Mouse (Mus musculus) embryonic facial prominence, embryonic 12.5 days (tissue): ENCODE data around the gene Notch1. TPM values are rescaled to one million over a fixed set of nuclear protein-coding genes. Genes with fewer than 3 reads are reported as not detected.

Experiments used
- ATAC-seq: fragments of 200-750 bp; cut with Nextera tagmentation; 2 replicates; pipeline ENCODE4 v1.8.0; 2017; ENCODE audit not compliant: insufficient number of reproducible peaks, insufficient read depth, low FRiP score, low TSS enrichment
- H3K27ac ChIP-seq: fragments of 300-500 bp; sonication (generic); 2 replicates; pipeline ENCODE4 v1.5.1; 2016; ENCODE audit warnings: mild to moderate bottlenecking
- H3K27me3 ChIP-seq: fragments of 300-500 bp; sonication (generic); 2 replicates; pipeline ENCODE4 v1.6.1; 2016; ENCODE audit warnings: mild to moderate bottlenecking, moderate library complexity
- H3K36me3 ChIP-seq: fragments of 300-500 bp; sonication (generic); 2 replicates; pipeline ENCODE4 v1.6.1; 2016; ENCODE audit warnings: mild to moderate bottlenecking
- H3K4me1 ChIP-seq: fragments of 300-500 bp; sonication (generic); 2 replicates; pipeline ENCODE4 v1.6.1; 2016
- H3K4me2 ChIP-seq: fragments of 300-500 bp; sonication (generic); replicated peaks from 2 replicates; pipeline ENCODE4 v1.6.1; 2016; ENCODE audit warnings: mild to moderate bottlenecking, moderate library complexity
- H3K4me3 ChIP-seq: fragments of 300-500 bp; sonication (generic); 2 replicates; pipeline ENCODE4 v1.5.1; 2016; ENCODE audit warnings: mild to moderate bottlenecking
- H3K9ac ChIP-seq: fragments of 300-500 bp; sonication (generic); 2 replicates; pipeline ENCODE4 v1.6.1; 2016; ENCODE audit warnings: mild to moderate bottlenecking, moderate library complexity
- H3K9me3 ChIP-seq: fragments of 300-500 bp; sonication (generic); 2 replicates; pipeline ENCODE4 v1.6.1; 2016; ENCODE audit warnings: mild to moderate bottlenecking, moderate library complexity
- WGBS: fragments of 180-500 bp; shearing (Covaris S2); methylation state at CpG from one replicate; pipeline ENCODE4 v1.1.7; 2016; 5-methylcytosine and 5-hydroxymethylcytosine counted together
- polyA plus RNA-seq: library from polyadenylated mRNA; unstranded; fragments of >200 nt; fragmentation: Nextera tagmentation; extraction: Ambion mirVana; gene quantifications from 2 replicates; pipeline ENCODE4 v1.2.1, GENCODE M21; 2016

The Notch1 gene
- polyA plus RNA-seq, 1 experiment from 2014 or later, result 16.4 TPM

DNA sequence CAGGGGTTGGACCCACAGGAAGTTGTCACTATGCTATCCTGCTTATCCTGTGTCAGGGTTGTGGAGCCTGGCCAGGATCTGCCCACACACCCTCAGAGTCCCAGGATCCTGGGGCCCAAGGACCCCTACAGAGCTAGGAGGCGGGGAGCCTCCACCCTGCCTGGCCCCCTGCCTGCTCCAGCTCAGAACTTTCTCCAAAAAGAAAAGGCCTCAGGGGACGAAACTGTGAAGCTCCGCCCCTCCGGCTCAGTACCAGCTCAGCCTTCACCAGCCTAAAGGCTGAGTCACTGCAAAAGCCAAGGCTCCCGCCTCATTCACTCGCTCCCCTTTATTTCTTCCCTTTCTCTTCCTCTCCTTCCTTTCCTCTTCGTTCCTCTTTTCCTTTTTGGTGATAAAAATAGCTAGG, 9.0 kb downstream of the Notch1 start:
- peak overlapping the region; percentile 36 for H3K4me2 ChIP-seq
- H3K4me3 ChIP-seq, result no peak overlapping the region
- no peaks in the 10 kb centered on the region for H3K36me3 ChIP-seq
- peaks cover 44% of the 10 kb centered on the region for H3K4me1 ChIP-seq
- H3K27ac ChIP-seq, result peak overlapping the region; percentile 92
- H3K9ac ChIP-seq, result no peak overlapping the region
- ATAC-seq, result peak; percentile 42; the same call in 1 of the 2 replicates
- no peaks in the 10 kb centered on the region for H3K9me3 ChIP-seq
- no peaks in the 10 kb centered on the region for H3K27me3 ChIP-seq
- 6% methylated on average over 7 of the region's 7 CpGs for WGBS

DNA sequence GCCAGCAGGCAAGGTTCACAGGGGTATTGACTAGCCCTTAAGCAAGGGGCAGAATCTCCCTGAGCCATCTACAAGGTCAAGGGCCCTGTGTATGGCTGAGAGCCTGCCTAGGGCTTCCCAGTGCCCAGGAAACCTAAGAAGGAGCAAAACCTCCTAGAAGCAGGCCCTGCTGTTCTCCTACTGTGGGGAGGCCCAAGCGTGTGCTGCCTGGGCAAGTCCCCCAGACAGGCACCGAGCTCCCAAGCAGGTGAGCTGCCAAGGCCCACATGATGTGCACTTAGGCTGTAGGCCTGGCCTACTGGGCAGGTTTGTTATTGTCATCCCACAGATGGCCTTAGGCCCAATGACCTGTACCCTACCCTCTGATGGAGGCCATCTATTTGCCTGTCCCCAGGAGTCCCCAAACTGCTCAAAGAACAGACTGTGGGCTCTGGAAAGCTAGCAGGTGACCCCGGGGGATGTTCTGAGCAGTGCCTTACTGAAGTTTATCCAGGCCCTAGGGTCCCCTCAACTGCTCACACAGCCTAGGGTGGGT, 9.7 kb downstream of the Notch1 start:
- H3K4me3 ChIP-seq, result no peak overlapping the region
- H3K4me1 ChIP-seq, result peaks cover 46% of the 10 kb centered on the region
- no peaks in the 10 kb centered on the region for H3K9me3 ChIP-seq
- no peak overlapping the region for H3K9ac ChIP-seq
- ATAC-seq, result no peak
- peak overlapping the region; percentile 36; the same call in 1 of the 2 replicates for H3K4me2 ChIP-seq
- H3K27me3 ChIP-seq, result peaks cover 2% of the 10 kb centered on the region
- WGBS, result 78% methylated on average over 3 of the region's 3 CpGs
- H3K27ac ChIP-seq, result peak overlapping the region; percentile 92
- no peaks in the 10 kb centered on the region for H3K36me3 ChIP-seq

DNA sequence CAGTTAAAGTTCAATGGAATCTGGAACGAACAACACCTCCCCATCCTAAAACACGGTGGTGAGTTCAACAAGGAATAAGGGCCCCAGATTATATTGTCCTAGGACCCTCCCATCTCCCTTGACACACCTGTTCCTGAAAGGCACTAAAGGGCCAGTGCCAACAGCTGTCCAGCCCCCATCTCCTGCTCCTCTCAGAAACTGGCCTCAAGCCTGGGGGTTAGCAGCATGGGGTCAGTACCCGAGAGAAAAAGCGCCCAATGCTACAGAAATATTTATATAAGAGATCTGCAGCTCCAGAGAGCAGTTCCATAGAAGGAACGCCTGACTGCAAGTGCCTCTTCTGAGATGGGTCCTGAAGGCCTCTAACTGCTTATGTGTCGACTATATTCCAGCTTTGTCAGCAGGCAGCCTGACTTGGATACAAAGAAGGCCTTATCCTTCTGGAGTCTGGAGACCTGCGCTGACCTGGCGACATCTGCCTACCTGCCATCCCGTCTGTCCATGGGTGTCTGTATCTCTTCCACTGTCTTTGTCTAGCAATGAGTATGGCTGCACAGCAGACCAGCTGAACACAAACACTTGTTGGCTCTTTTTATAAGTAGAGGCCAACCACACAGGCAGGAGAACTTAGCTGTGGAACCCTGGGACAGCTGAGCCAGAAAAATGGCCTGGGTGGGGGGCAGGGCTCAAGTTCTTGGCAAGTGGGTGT, 11.5 kb downstream of the Notch1 start:
- H3K4me2 ChIP-seq, result peak overlapping the region; percentile 92
- H3K36me3 ChIP-seq, result no peaks in the 10 kb centered on the region
- ATAC-seq, result no peak
- WGBS, result 70% methylated on average over 9 of the region's 9 CpGs
- H3K9me3 ChIP-seq, result no peaks in the 10 kb centered on the region
- peaks cover 5% of the 10 kb centered on the region for H3K27me3 ChIP-seq
- H3K4me1 ChIP-seq, result peaks cover 65% of the 10 kb centered on the region
- H3K27ac ChIP-seq, result no peak overlapping the region
- peak overlapping the region; percentile 77; the same call in 1 of the 2 replicates for H3K4me3 ChIP-seq
- H3K9ac ChIP-seq, result no peak overlapping the region

DNA sequence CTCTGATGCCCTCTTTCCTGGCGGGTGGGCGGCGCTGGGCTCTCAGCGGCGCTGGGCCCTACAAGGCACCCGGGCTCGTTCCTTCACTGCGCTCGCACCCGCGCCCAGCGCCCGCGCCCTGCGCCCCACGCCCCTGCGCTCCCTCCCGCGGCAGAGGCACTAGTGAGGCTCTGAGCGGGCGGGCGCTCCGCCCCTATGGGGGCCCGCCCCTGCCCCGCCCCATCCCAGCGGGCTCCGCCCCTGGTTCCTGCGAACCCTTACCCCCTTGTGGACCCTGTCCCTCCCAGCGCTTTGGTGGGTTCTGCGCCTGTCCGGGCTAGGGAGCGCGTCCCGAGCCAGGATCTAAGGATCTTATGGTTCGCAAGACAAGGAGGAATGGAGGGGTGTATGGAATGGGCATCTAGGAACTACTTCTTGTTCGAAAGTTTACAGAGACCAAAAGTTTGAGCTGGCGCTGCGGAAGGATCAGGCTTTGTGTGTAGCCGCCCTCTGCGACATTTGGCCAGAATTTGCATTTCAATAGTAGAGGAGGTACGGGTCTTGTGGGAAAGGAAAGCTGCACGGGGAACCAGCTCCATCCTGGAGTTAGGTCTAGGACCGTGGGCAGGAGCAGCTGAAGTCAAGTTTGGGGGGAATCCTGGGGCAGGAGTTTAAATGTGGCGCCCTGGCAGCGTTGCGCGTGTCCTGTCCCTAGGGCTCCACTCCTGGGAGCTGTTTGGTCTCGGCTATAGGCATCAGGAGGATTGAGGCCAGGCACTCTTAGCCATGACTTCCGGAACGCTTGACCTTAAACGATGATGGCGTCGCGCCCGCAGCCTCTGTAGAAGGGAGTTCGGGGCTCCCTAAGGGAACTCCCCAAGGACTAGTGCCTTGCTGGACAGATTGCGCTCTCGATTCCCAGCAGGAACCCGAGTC, 12.5 kb downstream of the Notch1 start:
- H3K4me3 ChIP-seq, result peak overlapping the region; percentile 77
- H3K27me3 ChIP-seq, result peaks cover 5% of the 10 kb centered on the region
- no peaks in the 10 kb centered on the region for H3K9me3 ChIP-seq
- peak overlapping the region; percentile 84 for H3K27ac ChIP-seq
- WGBS, result 2% methylated on average over 55 of the region's 59 CpGs
- peak; percentile 75 for ATAC-seq
- peak overlapping the region; percentile 80 for H3K9ac ChIP-seq
- H3K36me3 ChIP-seq, result no peaks in the 10 kb centered on the region
- peak overlapping the region; percentile 92 for H3K4me2 ChIP-seq
- peaks cover 64% of the 10 kb centered on the region for H3K4me1 ChIP-seq

DNA sequence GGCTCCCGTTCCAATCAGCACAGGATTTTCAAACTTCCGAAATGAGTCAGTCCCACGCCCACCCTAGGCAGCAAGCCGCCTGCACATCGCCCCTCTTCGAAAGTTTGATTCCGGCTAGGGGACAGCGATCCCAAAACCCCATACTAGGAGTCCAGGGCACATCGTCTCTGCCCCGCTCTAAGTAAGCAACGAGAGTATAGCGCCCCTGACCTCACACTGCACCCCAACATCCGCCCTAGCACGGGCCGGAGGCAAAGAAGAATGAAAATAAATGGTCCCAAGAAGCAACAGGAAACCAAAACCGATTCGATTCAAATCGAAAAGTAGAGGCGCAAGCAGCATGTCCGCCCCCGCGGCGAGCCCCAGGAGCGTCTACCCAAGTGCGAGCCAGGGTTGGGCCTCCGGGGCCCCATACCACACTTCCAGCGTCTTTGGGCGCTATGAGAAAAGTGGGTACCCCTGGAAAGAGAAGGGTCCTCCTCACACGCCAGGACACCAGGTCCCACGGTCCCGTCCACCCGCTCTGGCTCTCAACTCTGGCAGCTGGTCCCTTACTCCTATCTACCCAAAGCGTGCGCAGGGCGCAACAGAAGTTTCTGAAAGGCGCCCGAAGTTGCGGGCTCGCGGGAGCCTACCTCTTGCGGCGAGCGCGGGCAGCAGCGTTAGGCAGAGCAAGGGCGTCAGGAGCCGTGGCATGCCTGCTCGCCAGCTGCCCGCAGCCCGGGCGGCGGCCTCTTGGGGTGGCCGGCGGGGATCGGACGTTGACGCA, 13.4 kb downstream of the Notch1 start:
- Histone ChIP-seq H3K9me3 (no peaks in the 10 kb centered on the region), H3K4me2 (peak overlapping the region; percentile 92), H3K36me3 (no peaks in the 10 kb centered on the region), H3K9ac (peak overlapping the region; percentile 80), H3K4me1 (peaks cover 62% of the 10 kb centered on the region), H3K27ac (peak overlapping the region; percentile 84), H3K4me3 (peak overlapping the region; percentile 77), H3K27me3 (peaks cover 5% of the 10 kb centered on the region)
- no peak for ATAC-seq
- under 1% methylated on average over 57 of the region's 57 CpGs for WGBS

DNA sequence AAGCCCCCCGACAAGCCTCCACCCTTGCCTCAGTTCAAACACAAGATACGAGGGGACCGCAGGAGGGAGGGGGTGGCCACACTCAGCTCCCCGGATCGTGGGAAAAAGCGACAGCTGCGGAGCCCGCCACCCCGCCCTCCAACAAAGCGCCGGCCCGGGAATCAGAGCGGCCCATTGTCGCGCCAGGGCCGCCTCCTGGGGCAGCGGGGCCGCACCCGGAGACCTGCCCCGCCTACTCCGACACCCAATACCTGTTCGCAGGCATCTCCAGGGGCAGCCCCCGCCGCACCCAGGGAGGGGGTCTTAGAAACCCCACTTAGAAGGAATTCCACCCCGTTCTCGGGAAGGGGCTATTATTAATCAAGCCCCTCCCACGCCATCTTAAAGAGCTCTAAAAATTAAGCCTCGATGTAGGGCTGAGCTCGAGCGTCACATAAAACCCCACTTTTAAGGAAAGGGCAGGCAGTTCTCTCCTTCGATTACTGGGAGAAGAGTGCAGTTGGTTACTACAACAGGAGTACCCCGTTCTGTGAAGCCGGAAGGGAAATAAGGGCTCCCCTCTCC, 14.1 kb downstream of the Notch1 start:
- Histone ChIP-seq H3K4me1 (peaks cover 62% of the 10 kb centered on the region), H3K27ac (peak overlapping the region; percentile 84), H3K9ac (peak overlapping the region; percentile 80), H3K4me3 (peak overlapping the region; percentile 77), H3K36me3 (no peaks in the 10 kb centered on the region), H3K27me3 (peaks cover 5% of the 10 kb centered on the region), H3K4me2 (peak overlapping the region; percentile 92), H3K9me3 (no peaks in the 10 kb centered on the region)
- ATAC-seq, result no peak
- WGBS, result under 1% methylated on average over 33 of the region's 33 CpGs

DNA sequence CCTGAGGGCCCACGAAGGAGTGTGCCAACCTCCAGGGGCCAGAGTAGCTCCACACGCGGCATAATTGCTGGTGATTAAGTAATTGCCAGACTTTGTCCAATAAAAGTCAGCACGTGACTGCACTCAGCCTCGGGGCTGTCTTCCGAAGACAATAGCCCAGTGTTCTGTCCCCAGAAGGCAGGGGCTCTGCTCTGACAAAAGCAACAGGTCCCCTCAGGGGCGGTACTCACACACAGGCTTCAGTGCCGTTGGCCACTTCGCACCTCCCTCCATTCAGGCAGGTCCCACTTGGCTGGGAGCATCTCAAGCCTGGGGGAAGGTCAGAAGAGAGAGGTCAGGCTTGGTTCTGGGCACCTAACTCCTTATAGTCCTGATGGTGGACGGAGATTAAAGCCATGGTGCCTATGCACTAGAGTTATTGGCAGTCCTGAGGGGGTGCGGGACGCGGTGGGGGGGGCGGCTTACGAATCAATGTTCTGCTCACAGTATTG, 14.8 kb downstream of the Notch1 start:
- 2% methylated on average over 15 of the region's 15 CpGs for WGBS
- H3K9me3 ChIP-seq, result no peaks in the 10 kb centered on the region
- peaks cover 62% of the 10 kb centered on the region for H3K4me1 ChIP-seq
- H3K36me3 ChIP-seq, result no peaks in the 10 kb centered on the region
- H3K9ac ChIP-seq, result peak overlapping the region; percentile 80
- peak overlapping the region; percentile 92 for H3K4me2 ChIP-seq
- H3K27ac ChIP-seq, result peak overlapping the region; percentile 84
- no peak for ATAC-seq
- H3K27me3 ChIP-seq, result peaks cover 5% of the 10 kb centered on the region
- H3K4me3 ChIP-seq, result peak overlapping the region; percentile 77

DNA sequence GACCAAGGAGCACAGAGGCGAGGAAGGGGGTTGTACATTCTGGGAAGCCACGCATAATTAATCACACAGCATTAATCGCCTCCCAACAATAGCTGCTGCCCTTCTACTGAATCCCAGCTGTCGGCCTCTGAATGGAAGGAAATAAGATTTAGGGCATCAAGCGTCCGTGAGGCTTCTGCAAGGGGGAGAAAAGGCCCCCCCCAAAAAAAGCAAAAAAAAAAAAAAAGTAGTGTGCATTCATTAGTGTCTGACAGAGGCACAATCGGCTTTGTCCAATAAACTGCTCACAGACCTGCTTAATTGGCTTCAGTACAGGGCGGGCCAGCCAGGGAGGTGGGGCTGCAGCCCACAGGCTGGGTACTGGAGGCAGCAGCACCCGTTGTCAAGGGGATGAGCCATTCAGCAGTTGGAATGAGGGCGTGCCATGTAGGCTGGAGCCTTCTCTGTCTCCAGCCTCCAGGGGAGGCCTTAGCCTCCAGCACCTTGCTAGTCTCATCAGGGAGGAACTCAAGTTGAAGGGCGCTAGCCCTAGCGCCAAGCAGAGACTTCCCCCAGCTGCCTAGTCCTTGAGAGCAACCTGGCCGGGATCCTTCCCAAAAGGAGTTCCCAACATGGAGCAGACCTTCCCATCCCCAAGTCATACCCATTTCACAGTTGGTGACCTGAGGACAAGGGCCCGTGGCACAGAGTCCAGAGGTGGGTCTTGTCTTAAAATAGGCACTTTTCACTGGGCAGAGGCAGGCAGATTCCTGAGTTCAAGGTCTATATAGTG, 15.7 kb downstream of the Notch1 start:
- H3K4me1 ChIP-seq, result peaks cover 63% of the 10 kb centered on the region
- 20% methylated on average over 14 of the region's 14 CpGs for WGBS
- H3K36me3 ChIP-seq, result no peaks in the 10 kb centered on the region
- H3K4me3 ChIP-seq, result no peak overlapping the region
- no peaks in the 10 kb centered on the region for H3K9me3 ChIP-seq
- H3K4me2 ChIP-seq, result peak overlapping the region; percentile 92
- peak overlapping the region; percentile 84 for H3K27ac ChIP-seq
- peak; percentile 44 for ATAC-seq
- peaks cover 5% of the 10 kb centered on the region for H3K27me3 ChIP-seq
- H3K9ac ChIP-seq, result no peak overlapping the region

DNA sequence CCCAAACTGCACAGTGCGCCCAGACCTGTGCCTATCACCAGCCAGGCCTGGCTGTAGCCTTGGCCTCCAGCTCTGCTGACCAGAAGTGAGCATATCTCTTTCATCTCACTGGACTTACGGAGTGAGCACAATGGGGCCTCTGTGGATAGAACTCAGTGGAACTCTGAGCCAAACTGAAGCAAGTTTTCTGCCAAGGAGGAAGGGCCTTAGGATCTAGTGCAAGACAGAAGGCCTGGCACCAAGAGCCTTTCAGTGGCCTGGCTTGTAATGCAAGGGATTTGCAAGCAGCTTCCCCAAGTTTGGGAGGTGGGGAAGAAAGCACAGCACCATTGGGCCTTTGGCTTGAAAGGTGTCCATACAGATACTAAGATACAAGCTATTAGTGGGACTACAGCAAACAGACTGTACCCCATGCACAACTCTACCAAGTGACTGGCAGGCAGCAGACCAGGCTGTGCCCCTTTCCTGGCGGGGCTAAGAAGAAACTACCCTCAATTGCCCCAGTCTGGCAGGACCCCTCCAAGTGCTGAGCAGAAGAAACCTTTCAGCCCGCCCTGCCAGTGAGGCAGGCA, 16.4 kb downstream of the Notch1 start:
- no peaks in the 10 kb centered on the region for H3K9me3 ChIP-seq
- ATAC-seq, result 0 out of 2 replicates have a peak, but pooled peaks have one; percentile 10
- H3K36me3 ChIP-seq, result no peaks in the 10 kb centered on the region
- peak overlapping the region; percentile 75 for H3K27ac ChIP-seq
- peak overlapping the region; percentile 92 for H3K4me2 ChIP-seq
- 0 out of 2 replicates have a peak overlapping the region, but pooled peaks have one; percentile 0 for H3K9ac ChIP-seq
- 52% methylated on average over 4 of the region's 4 CpGs for WGBS
- H3K27me3 ChIP-seq, result peaks cover 5% of the 10 kb centered on the region
- peaks cover 70% of the 10 kb centered on the region for H3K4me1 ChIP-seq
- no peak overlapping the region for H3K4me3 ChIP-seq

DNA sequence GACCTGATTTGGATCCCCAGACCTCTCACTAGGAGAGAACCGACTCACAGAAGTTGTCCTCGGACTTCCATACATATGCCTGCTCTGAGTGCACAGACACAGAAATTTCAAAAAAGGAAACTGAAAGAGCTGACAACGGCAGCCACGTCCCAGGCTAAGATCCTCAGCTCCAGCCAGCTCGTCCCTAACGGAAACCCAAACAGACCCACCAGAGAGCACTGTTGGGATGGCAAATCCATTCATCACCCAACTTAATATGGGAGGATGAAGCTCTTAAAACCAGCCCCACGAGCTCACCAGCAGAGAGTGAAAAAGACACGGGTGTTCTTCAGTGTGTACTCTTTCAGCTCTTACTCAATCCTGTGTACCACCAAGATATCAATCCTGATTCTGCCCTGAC, 17.8 kb downstream of the Notch1 start:
- H3K4me2 ChIP-seq, result no peak overlapping the region
- WGBS, result 78% methylated on average over 8 of the region's 8 CpGs
- no peak overlapping the region for H3K9ac ChIP-seq
- H3K36me3 ChIP-seq, result no peaks in the 10 kb centered on the region
- ATAC-seq, result no peak
- peaks cover 5% of the 10 kb centered on the region for H3K27me3 ChIP-seq
- H3K27ac ChIP-seq, result no peak overlapping the region
- H3K4me3 ChIP-seq, result no peak overlapping the region
- no peaks in the 10 kb centered on the region for H3K9me3 ChIP-seq
- peaks cover 75% of the 10 kb centered on the region for H3K4me1 ChIP-seq
